Mouse (Mus musculus) brain, embryonic 14.5 days (tissue): ENCODE measurements around the gene Ttll1.

Experiments
- CTCF ChIP-seq: fragments of 200-500 bp; IDR thresholded peaks from 2 replicates; pipeline ENCODE4 v1.5.1; 2012; ENCODE audit warnings: inconsistent platforms, mild to moderate bottlenecking, moderate library complexity, borderline replicate concordance; ENCODE audit not compliant: insufficient read depth, insufficient read length; ENCODE audit errors: extremely low read depth
- POLR2A ChIP-seq: fragments of 200-500 bp; IDR thresholded peaks from 2 replicates; pipeline ENCODE4 v1.6.1; 2012; ENCODE audit warnings: mild to moderate bottlenecking, inconsistent platforms, borderline replicate concordance; ENCODE audit not compliant: poor library complexity, insufficient read depth, insufficient read length, severe bottlenecking; ENCODE audit errors: extremely low read depth

- TF ChIP-seq CTCF (no peak), POLR2A (no peak)
These were observed 32.6 kb downstream of the Ttll1 start for GRCm38 (mm10) chr15:83478096-83478495.
